ENCODE assay signal across 8 mouse cellular contexts in the genomic region with DNA sequence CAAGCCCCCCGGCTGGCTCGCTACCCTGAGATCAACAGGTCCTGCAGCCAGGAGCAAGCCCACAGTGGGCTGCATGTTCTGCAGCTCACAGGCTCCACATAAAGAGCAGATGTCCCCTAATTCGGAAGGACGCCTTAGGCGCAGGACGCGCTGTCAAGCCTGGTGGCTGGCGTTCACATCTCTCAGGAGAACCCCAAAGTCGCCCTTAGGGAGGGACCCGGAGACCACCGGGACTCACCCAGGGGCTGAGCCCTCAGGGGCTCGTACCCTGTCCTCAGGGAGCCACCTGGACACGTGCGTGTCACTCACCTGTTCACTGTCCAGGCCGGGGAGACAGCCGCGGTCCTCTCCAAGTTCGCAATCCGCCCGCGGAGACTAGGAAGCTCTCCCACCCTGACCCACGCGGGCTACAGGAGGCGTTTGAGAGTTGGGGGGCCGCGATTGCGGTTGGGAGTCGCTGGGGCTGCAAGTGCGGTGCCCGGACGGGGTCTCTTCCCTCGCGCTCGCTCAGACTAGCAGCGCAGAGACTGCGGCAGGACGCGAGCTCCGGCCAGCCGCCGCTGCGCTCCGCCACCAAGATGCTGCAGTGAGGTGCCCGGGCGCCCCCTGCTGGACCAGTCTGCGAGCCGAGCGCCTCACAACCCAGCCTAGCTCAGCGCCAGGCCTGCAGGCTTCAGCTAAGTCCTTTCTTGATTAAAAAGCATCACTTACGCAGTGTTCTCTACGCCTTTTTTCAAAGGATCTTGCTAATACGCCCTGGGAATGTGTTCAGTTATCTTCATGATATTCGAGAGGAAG. TPM values are rescaled to one million over a fixed set of nuclear protein-coding genes. Genes with fewer than 3 reads are reported as not detected.
DNase-seq lines count a peak whose midpoint lies in the region; ATAC-seq and TF ChIP-seq lines count a peak whose summit lies in the region.

No protein-coding gene starts in this region.

- peak overlapping the region; percentile 61 for H3K4me3 ChIP-seq in embryonic facial prominence, embryonic 14.5 days (ENCODE audit: low read depth, low read length)
- H3K4me3 ChIP-seq in heart, embryonic 10.5 days, result peak overlapping the region; percentile 70
- H3K4me3 ChIP-seq in kidney, embryonic 15.5 days (replicated peaks), result peak overlapping the region; percentile 61
- peak overlapping the region; percentile 51 for H3K4me3 ChIP-seq in limb, embryonic 14.5 days (replicated peaks; ENCODE audit: low read length)
- H3K4me3 ChIP-seq in midbrain, embryonic 16.5 days (ENCODE audit: low read depth, low read length), result peak overlapping the region; percentile 57

- H3K9me3 ChIP-seq in embryonic facial prominence, embryonic 14.5 days (ENCODE audit: control insufficient read depth, low read length), result no peaks in the 10 kb centered on the region
- no peaks in the 10 kb centered on the region for H3K9me3 ChIP-seq in heart, embryonic 10.5 days
- H3K9me3 ChIP-seq in kidney, embryonic 15.5 days (replicated peaks), result no peaks in the 10 kb centered on the region
- no peaks in the 10 kb centered on the region for H3K9me3 ChIP-seq in limb, embryonic 14.5 days (ENCODE audit: control insufficient read depth, low read length)
- no peaks in the 10 kb centered on the region for H3K9me3 ChIP-seq in midbrain, embryonic 16.5 days (replicated peaks; ENCODE audit: control insufficient read depth, low read length, poor library complexity, severe bottlenecking)

- 1% methylated on average over 37 of the region's 53 CpGs for WGBS in embryonic facial prominence, embryonic 14.5 days
- WGBS in heart, embryonic 10.5 days, result 1% methylated on average over 53 of the region's 53 CpGs
- 1% methylated on average over 53 of the region's 53 CpGs for WGBS in kidney, embryonic 15.5 days
- WGBS in limb, embryonic 14.5 days, result 1% methylated on average over 52 of the region's 53 CpGs
- WGBS in midbrain, embryonic 16.5 days, result under 1% methylated on average over 48 of the region's 53 CpGs

- H3K27me3 ChIP-seq in embryonic facial prominence, embryonic 14.5 days (replicated peaks; ENCODE audit: control insufficient read depth, insufficient read depth, low read length), result no peaks in the 10 kb centered on the region
- peaks cover 13% of the 10 kb centered on the region; the same call in 1 of the 2 replicates for H3K27me3 ChIP-seq in heart, embryonic 10.5 days (ENCODE audit: insufficient read depth, poor library complexity, severe bottlenecking)
- H3K27me3 ChIP-seq in kidney, embryonic 15.5 days, result peaks cover 8% of the 10 kb centered on the region; the same call in 1 of the 2 replicates
- H3K27me3 ChIP-seq in limb, embryonic 14.5 days (ENCODE audit: control insufficient read depth, insufficient read depth, low read length), result 0 out of 2 replicates have a peak, but pooled peaks cover 3% of the 10 kb centered on the region
- H3K27me3 ChIP-seq in midbrain, embryonic 16.5 days (ENCODE audit: control insufficient read depth, insufficient read depth, low read depth, low read length), result 0 out of 2 replicates have a peak, but pooled peaks cover 2% of the 10 kb centered on the region

- no peaks in the 10 kb centered on the region for H3K36me3 ChIP-seq in embryonic facial prominence, embryonic 14.5 days (ENCODE audit: control insufficient read depth, insufficient read depth, low read length)
- H3K36me3 ChIP-seq in heart, embryonic 10.5 days, result no peaks in the 10 kb centered on the region
- no peaks in the 10 kb centered on the region for H3K36me3 ChIP-seq in kidney, embryonic 15.5 days
- H3K36me3 ChIP-seq in limb, embryonic 14.5 days (ENCODE audit: control insufficient read depth, insufficient read depth, low read length), result no peaks in the 10 kb centered on the region
- no peaks in the 10 kb centered on the region for H3K36me3 ChIP-seq in midbrain, embryonic 16.5 days (ENCODE audit: control insufficient read depth, insufficient read depth, low read length)

- peak; percentile 96 for ATAC-seq in embryonic facial prominence, embryonic 14.5 days (ENCODE audit: low read depth)
- ATAC-seq in kidney, embryonic 15.5 days (replicated peaks; ENCODE audit: low FRiP score), result peak; percentile 92
- ATAC-seq in limb, embryonic 14.5 days (ENCODE audit: low FRiP score, low read depth), result peak; percentile 93
- ATAC-seq in midbrain, embryonic 16.5 days, result peak; percentile 96
- no peak for ATAC-seq in erythroid progenitor cell, adult 5-6 weeks (replicated peaks; ENCODE audit: low FRiP score, poor library complexity, severe bottlenecking)

- peak overlapping the region; percentile 75 for H3K9ac ChIP-seq in embryonic facial prominence, embryonic 14.5 days (ENCODE audit: low read depth, low read length)
- peak overlapping the region; percentile 58 for H3K9ac ChIP-seq in kidney, embryonic 15.5 days
- peak overlapping the region; percentile 66 for H3K9ac ChIP-seq in limb, embryonic 14.5 days (ENCODE audit: low read depth, low read length, severe bottlenecking)
- H3K9ac ChIP-seq in midbrain, embryonic 16.5 days (ENCODE audit: low read depth, low read length), result peak overlapping the region; percentile 75

- H3K4me1 ChIP-seq in embryonic facial prominence, embryonic 14.5 days (ENCODE audit: control insufficient read depth, insufficient read depth, low read length), result peaks cover 15% of the 10 kb centered on the region; the same call in 1 of the 2 replicates
- H3K4me1 ChIP-seq in heart, embryonic 10.5 days, result peaks cover 21% of the 10 kb centered on the region
- H3K4me1 ChIP-seq in kidney, embryonic 15.5 days, result peaks cover 31% of the 10 kb centered on the region
- H3K4me1 ChIP-seq in limb, embryonic 14.5 days (ENCODE audit: control insufficient read depth, insufficient read depth, low read length), result no peaks in the 10 kb centered on the region; the same call in 1 of the 2 replicates
- no peaks in the 10 kb centered on the region for H3K4me1 ChIP-seq in midbrain, embryonic 16.5 days (ENCODE audit: control insufficient read depth, insufficient read depth, low read length)

- H3K27ac ChIP-seq in embryonic facial prominence, embryonic 14.5 days (replicated peaks; ENCODE audit: low read depth, low read length), result peak overlapping the region; percentile 68; the same call in 1 of the 2 replicates
- H3K27ac ChIP-seq in heart, embryonic 10.5 days, result peak overlapping the region; percentile 85
- peak overlapping the region; percentile 63; the same call in 1 of the 2 replicates for H3K27ac ChIP-seq in kidney, embryonic 15.5 days
- no peak overlapping the region for H3K27ac ChIP-seq in limb, embryonic 14.5 days (replicated peaks; ENCODE audit: low read depth, low read length)
- no peak overlapping the region; the same call in 1 of the 2 replicates for H3K27ac ChIP-seq in midbrain, embryonic 16.5 days (ENCODE audit: low read length)

- H3K4me2 ChIP-seq in embryonic facial prominence, embryonic 14.5 days (ENCODE audit: low read depth, low read length), result peak overlapping the region; percentile 94
- peak overlapping the region; percentile 97 for H3K4me2 ChIP-seq in kidney, embryonic 15.5 days
- peak overlapping the region; percentile 85 for H3K4me2 ChIP-seq in limb, embryonic 14.5 days (replicated peaks; ENCODE audit: low read depth, low read length, severe bottlenecking)
- H3K4me2 ChIP-seq in midbrain, embryonic 16.5 days (ENCODE audit: low read length), result peak overlapping the region; percentile 96

- DNase-seq in brain, adult 2 months (ENCODE audit: low read depth, low spot score), result peak; percentile 92
- DNase-seq in embryonic facial prominence, embryonic 14.5 days (ENCODE audit: low spot score), result peak; percentile 94
- peak; percentile 90 for DNase-seq in heart, embryonic 10.5 days (ENCODE audit: low spot score)
- peak; percentile 89 for DNase-seq in limb, embryonic 14.5 days (ENCODE audit: low spot score)
- peak; percentile 59 to 83 for DNase-seq in spleen, adult 18-20 months

- TF ChIP-seq POLR2A in limb, embryonic 14.5 days (IDR thresholded peaks at IDR 0.05; ENCODE audit: borderline replicate concordance, extremely low read depth, insufficient read depth, insufficient read length), result no peak

RNA-seq across cellular contexts. Expression of a gene that starts 0.9 kb away (rescaled TPM):
- 23.1 and 26.0 TPM in 2 replicates for polyA plus RNA-seq in embryonic facial prominence, embryonic 14.5 days (2014; fragmentation: Nextera tagmentation; extraction: Ambion mirVana)
- polyA plus RNA-seq in heart, embryonic 10.5 days (2016; fragmentation: Nextera tagmentation; extraction: Ambion mirVana), result 3.8 and 6.8 TPM in 2 replicates
- polyA plus RNA-seq in kidney, embryonic 15.5 days (2015; fragmentation: Nextera tagmentation; extraction: Ambion mirVana), result 13.9 and 15.5 TPM in 2 replicates
- 22.1 and 22.7 TPM in 2 replicates for polyA plus RNA-seq in limb, embryonic 14.5 days (2012; rRNA removed)
- 33.6 and 36.5 TPM in 2 replicates for polyA plus RNA-seq in limb, embryonic 14.5 days (2014; fragmentation: Nextera tagmentation; extraction: Ambion mirVana)
- polyA plus RNA-seq in midbrain, embryonic 16.5 days (2015; fragmentation: Nextera tagmentation; extraction: Ambion mirVana), result 7.7 and 8.0 TPM in 2 replicates
- not detected in 2 replicates for total RNA-seq in erythroid progenitor cell, adult 5-6 weeks (2015; ENCODE audit: low replicate concordance)
- not detected in 2 replicates for total RNA-seq in erythroid progenitor cell, adult 5-6 weeks (2017; ENCODE audit: low replicate concordance)

Comparison
In these comparisons a context has a peak if more than half of its experiments do, and no peak if none do; other contexts are left out.
1. H3K27ac ChIP-seq: peak in embryonic facial prominence, embryonic 14.5 days (single experiment), heart, embryonic 10.5 days (single experiment) and kidney, embryonic 15.5 days (single experiment); none in limb, embryonic 14.5 days (single experiment) and midbrain, embryonic 16.5 days (single experiment).
2. Peak in every context shown above with its lines, with median percentiles within 50 percentile points of each other: DNase-seq, H3K4me2 ChIP-seq, H3K4me3 ChIP-seq and H3K9ac ChIP-seq.